ENCODE assay signal across 9 mouse cellular contexts in genomic region chr2:32625212-32625872, GRCm38 (mm10). TPM values are rescaled to one million over a fixed set of nuclear protein-coding genes. Genes with fewer than 3 reads are reported as not detected.
DNase-seq lines count a peak whose midpoint lies in the region; ATAC-seq and TF ChIP-seq lines count a peak whose summit lies in the region.
"Had no signal": no experiment of that assay in that cellular context is flagged by ENCODE, and none has a peak within 500 bp of the region (broad histone marks: within the 10 kb centered on the region; RNA-seq: fewer than 3 reads in every experiment).

No protein-coding gene starts in this region.

- H3K36me3 ChIP-seq in E14TG2a.4 (ENCODE audit: insufficient read depth, low read length) = peaks cover 4% of the 10 kb centered on the region
- no peaks in the 10 kb centered on the region; the same call in 1 of the 2 replicates for H3K36me3 ChIP-seq in liver, postnatal 0 days (replicated peaks; ENCODE audit: insufficient read depth, low read length)
- no peaks in the 10 kb centered on the region for H3K36me3 ChIP-seq in neural tube, embryonic 15.5 days

- 9% methylated on average over 13 of the region's 13 CpGs for WGBS in liver, postnatal 0 days (ENCODE audit: insufficient replicate concordance)
- WGBS in neural tube, embryonic 15.5 days = under 1% methylated on average over 13 of the region's 13 CpGs

- ATAC-seq in liver, postnatal 0 days = no peak
- ATAC-seq in neural tube, embryonic 15.5 days (ENCODE audit: low FRiP score) = peak; percentile 68

- TF ChIP-seq EP300 in liver, postnatal 0 days (IDR thresholded peaks at IDR 0.05; ENCODE audit: low read depth) = no peak

- no peaks in the 10 kb centered on the region for H3K9me3 ChIP-seq in E14TG2a.4 (ENCODE audit: low read length)
- H3K9me3 ChIP-seq in liver, postnatal 0 days (ENCODE audit: low read length) = no peaks in the 10 kb centered on the region
- H3K9me3 ChIP-seq in neural tube, embryonic 15.5 days (replicated peaks) = no peaks in the 10 kb centered on the region
- H3K9me3 ChIP-seq: G1E had no signal

- H3K27ac ChIP-seq in liver, postnatal 0 days (ENCODE audit: low read depth) = no peak overlapping the region
- H3K27ac ChIP-seq in neural tube, embryonic 15.5 days (replicated peaks) = peak overlapping the region; percentile 79

- H3K4me3 ChIP-seq in E14TG2a.4 (replicated peaks; ENCODE audit: low read length) = peak overlapping the region; percentile 60
- no peak overlapping the region for H3K4me3 ChIP-seq in liver, postnatal 0 days (ENCODE audit: low read depth, low read length)
- H3K4me3 ChIP-seq in neural tube, embryonic 15.5 days (replicated peaks) = peak overlapping the region; percentile 36

- no peaks in the 10 kb centered on the region for H3K27me3 ChIP-seq in E14TG2a.4 (ENCODE audit: insufficient read depth, low read length)
- H3K27me3 ChIP-seq in liver, postnatal 0 days (ENCODE audit: insufficient read depth, low read length) = no peaks in the 10 kb centered on the region
- no peaks in the 10 kb centered on the region for H3K27me3 ChIP-seq in neural tube, embryonic 15.5 days (replicated peaks)

- DNase-seq in cerebellum, adult 18-20 months = peak; percentile 88 to 96
- DNase-seq in forelimb bud, embryonic 11.5 days (ENCODE audit: low read depth, low spot score) = peak; percentile 71
- DNase-seq in heart, postnatal 4 days = peak; percentile 89
- peak; percentile 87 to 90 for DNase-seq in layer of hippocampus, adult 8-10 months (ENCODE audit: low spot score in 2 of 2)
- no peak for DNase-seq in liver, postnatal 0 days
- DNase-seq in thymus, postnatal 0 days (ENCODE audit: low spot score) = no peak

- H3K4me2 ChIP-seq in liver, postnatal 0 days (ENCODE audit: low read depth, low read length) = peak overlapping the region; percentile 45
- peak overlapping the region; percentile 62 for H3K4me2 ChIP-seq in neural tube, embryonic 15.5 days

- TF ChIP-seq CTCF in E14TG2a.4 (conservative IDR thresholded peaks at IDR 0.05; ENCODE audit: low read length) = no peak
- TF ChIP-seq CTCF in liver, postnatal 0 days (IDR thresholded peaks at IDR 0.05; ENCODE audit: low read depth) = no peak

- H3K9ac ChIP-seq in liver, postnatal 0 days (replicated peaks) = no peak overlapping the region
- peak overlapping the region; percentile 39 for H3K9ac ChIP-seq in neural tube, embryonic 15.5 days (replicated peaks)

- H3K4me1 ChIP-seq in E14TG2a.4 (replicated peaks; ENCODE audit: low read depth, low read length) = peaks cover 78% of the 10 kb centered on the region
- peaks cover 11% of the 10 kb centered on the region for H3K4me1 ChIP-seq in liver, postnatal 0 days (ENCODE audit: insufficient read depth)
- H3K4me1 ChIP-seq in neural tube, embryonic 15.5 days = peaks cover 75% of the 10 kb centered on the region

RNA-seq across cellular contexts. Expression of gene Ak1, which starts 3.8 kb away (rescaled TPM):
- 100 to 1,000 TPM; 405 to 424 TPM for total RNA-seq in heart, postnatal 4 days (2021)
- 100 to 1,000 TPM; 116 to 131 (median 119) TPM for total RNA-seq in layer of hippocampus, adult 8-10 months (2022)
- 1.3 and 5.9 TPM in 2 replicates for polyA plus RNA-seq in liver, postnatal 0 days (2015; fragmentation: Nextera tagmentation; extraction: Ambion mirVana)
- polyA plus RNA-seq in neural tube, embryonic 15.5 days (2015; fragmentation: Nextera tagmentation; extraction: Ambion mirVana) = 88.5 and 103 TPM in 2 replicates
- 2.0 and 2.4 TPM in 2 replicates for polyA plus RNA-seq in thymus, postnatal 0 days (2015; fragmentation: Nextera tagmentation; extraction: Ambion mirVana)

RNA-seq across cellular contexts. Expression of gene Eng, which starts 21.1 kb away (rescaled TPM):
- total RNA-seq in heart, postnatal 4 days (2021) = 100 to 1,000 TPM; 149 to 162 TPM
- total RNA-seq in layer of hippocampus, adult 8-10 months (2022) = 10 to 100 TPM; 18.2 to 24.8 (median 18.7) TPM
- 29.9 and 30.2 TPM in 2 replicates for polyA plus RNA-seq in liver, postnatal 0 days (2015; fragmentation: Nextera tagmentation; extraction: Ambion mirVana)
- 29.6 and 40.5 TPM in 2 replicates for polyA plus RNA-seq in neural tube, embryonic 15.5 days (2015; fragmentation: Nextera tagmentation; extraction: Ambion mirVana)
- 25.9 and 28.5 TPM in 2 replicates for polyA plus RNA-seq in thymus, postnatal 0 days (2015; fragmentation: Nextera tagmentation; extraction: Ambion mirVana)

RNA-seq across cellular contexts. Expression of gene St6galnac6, which starts 25.8 kb away (rescaled TPM):
- total RNA-seq in heart, postnatal 4 days (2021) = 10 to 100 TPM; 77.5 to 82.7 TPM
- 100 to 1,000 TPM; 110 to 144 (median 116) TPM for total RNA-seq in layer of hippocampus, adult 8-10 months (2022)
- polyA plus RNA-seq in liver, postnatal 0 days (2015; fragmentation: Nextera tagmentation; extraction: Ambion mirVana) = 14.0 and 15.9 TPM in 2 replicates
- 13.5 and 14.4 TPM in 2 replicates for polyA plus RNA-seq in neural tube, embryonic 15.5 days (2015; fragmentation: Nextera tagmentation; extraction: Ambion mirVana)
- polyA plus RNA-seq in thymus, postnatal 0 days (2015; fragmentation: Nextera tagmentation; extraction: Ambion mirVana) = 5.5 and 5.7 TPM in 2 replicates

RNA-seq across cellular contexts. Expression of gene St6galnac4, which starts 38.4 kb away (rescaled TPM):
- 10 to 100 TPM; 31.6 to 38.6 TPM for total RNA-seq in heart, postnatal 4 days (2021)
- 10 to 100 TPM; 36.1 to 48.6 (median 40.3) TPM for total RNA-seq in layer of hippocampus, adult 8-10 months (2022)
- polyA plus RNA-seq in liver, postnatal 0 days (2015; fragmentation: Nextera tagmentation; extraction: Ambion mirVana) = 4.3 and 5.8 TPM in 2 replicates
- polyA plus RNA-seq in neural tube, embryonic 15.5 days (2015; fragmentation: Nextera tagmentation; extraction: Ambion mirVana) = 43.9 and 44.6 TPM in 2 replicates
- 24.3 and 25.3 TPM in 2 replicates for polyA plus RNA-seq in thymus, postnatal 0 days (2015; fragmentation: Nextera tagmentation; extraction: Ambion mirVana)

RNA-seq across cellular contexts. Expression of gene 9430097D07Rik, which starts 49.9 kb away (rescaled TPM):
- total RNA-seq in heart, postnatal 4 days (2021) = not detected
- under 1 TPM; 0.23 to 0.74 (median 0.40) TPM for total RNA-seq in layer of hippocampus, adult 8-10 months (2022)
- polyA plus RNA-seq in liver, postnatal 0 days (2015; fragmentation: Nextera tagmentation; extraction: Ambion mirVana) = not detected in 2 replicates
- 0.59 and 0.99 TPM in 2 replicates for polyA plus RNA-seq in neural tube, embryonic 15.5 days (2015; fragmentation: Nextera tagmentation; extraction: Ambion mirVana)
- 0.08 TPM in 1 of 2 replicates, not detected in the other for polyA plus RNA-seq in thymus, postnatal 0 days (2015; fragmentation: Nextera tagmentation; extraction: Ambion mirVana)
- polyA plus RNA-seq: G1E had no signal

Comparison
In these comparisons a context has a peak if more than half of its experiments do, and no peak if none do; other contexts are left out.
1. DNase-seq: peak in cerebellum, adult 18-20 months (2 of 2), forelimb bud, embryonic 11.5 days (single experiment), heart, postnatal 4 days (single experiment) and layer of hippocampus, adult 8-10 months (2 of 2); none in liver, postnatal 0 days (single experiment) and thymus, postnatal 0 days (single experiment).
2. RNA of gene Ak1, which starts 3.8 kb away (polyA plus RNA-seq): 88.5 to 103 TPM in neural tube, embryonic 15.5 days; 2.0 to 2.4 TPM in thymus, postnatal 0 days and 1.3 to 5.9 TPM in liver, postnatal 0 days; every median in the first group is over 10 times any median in the second.